Mouse (Mus musculus) MEL (cell line): ENCODE measurements at regions not wholly inside any gene's neighbourhood (a gene's known extent, or its start where the extent isn't known, plus 50 kb on each side); places are given as distances from the start of the nearest gene placed in this dataset.

Experiments used
- BHLHE40 ChIP-seq: IDR thresholded peaks from 2 replicates; pipeline ENCODE4 v1.6.1; 2012; ENCODE audit warnings: low read depth, mild to moderate bottlenecking, inconsistent platforms, low read length, improper control_type of control experiment, borderline replicate concordance
- CTCF ChIP-seq, 3 experiments: IDR thresholded peaks in 2 of 3; conservative IDR thresholded peaks in 1 of 3; 2 replicates each; pipeline ENCODE4 v1.5.1; 2011 to 2012; ENCODE audit warnings: low read length in 3 of 3, low read depth in 2 of 3, mild to moderate bottlenecking in 2 of 3, improper control_type of control experiment in 1 of 3, inconsistent platforms in 1 of 3, mixed read lengths in 1 of 3, moderate library complexity in 1 of 3; ENCODE audit not compliant: control insufficient read depth in 1 of 3, insufficient read depth in 1 of 3, poor library complexity in 1 of 3, severe bottlenecking in 1 of 3
- EP300 ChIP-seq, 2 experiments: IDR thresholded peaks; 2 replicates each; pipeline ENCODE4 v1.6.1; 2011; ENCODE audit warnings: improper control_type of control experiment in 2 of 2, low read length in 2 of 2, low read depth in 1 of 2, mild to moderate bottlenecking in 1 of 2
- GABPA ChIP-seq: IDR thresholded peaks from 2 replicates; pipeline ENCODE4 v1.6.1; 2012; ENCODE audit warnings: low read depth, mild to moderate bottlenecking, inconsistent platforms, low read length, improper control_type of control experiment, moderate library complexity
- GATA1 ChIP-seq: IDR thresholded peaks from 2 replicates; pipeline ENCODE4 v1.6.1; 2011; ENCODE audit warnings: low read depth, low read length, improper control_type of control experiment
- MYC ChIP-seq: IDR thresholded peaks from 2 replicates; pipeline ENCODE4 v1.6.1; 2011; ENCODE audit warnings: low read depth, mild to moderate bottlenecking, low read length, improper control_type of control experiment, moderate library complexity
- POLR2A ChIP-seq, 2 experiments: IDR thresholded peaks; 2 replicates each; pipeline ENCODE4 v1.6.1; 2011 to 2012; ENCODE audit warnings: low read length in 2 of 2, mild to moderate bottlenecking in 2 of 2, control low read depth in 1 of 2, improper control_type of control experiment in 1 of 2, low read depth in 1 of 2, moderate library complexity in 1 of 2; ENCODE audit not compliant: control insufficient read depth in 1 of 2, insufficient read depth in 1 of 2, poor library complexity in 1 of 2
- POLR2AphosphoS2 ChIP-seq: IDR thresholded peaks from 2 replicates; pipeline ENCODE4 v1.6.1; 2011; ENCODE audit warnings: low read length, improper control_type of control experiment
- POLR2AphosphoS5 ChIP-seq: IDR thresholded peaks from 2 replicates; pipeline ENCODE4 v1.6.1; 2012; ENCODE audit warnings: low read depth, borderline replicate concordance, mild to moderate bottlenecking, inconsistent platforms, low read length, moderate library complexity, mixed read lengths
- RCOR1 ChIP-seq: IDR thresholded peaks from 2 replicates; pipeline ENCODE4 v1.6.1; 2012; ENCODE audit warnings: low read depth, mild to moderate bottlenecking, inconsistent platforms, low read length, improper control_type of control experiment
- TAL1 ChIP-seq: IDR thresholded peaks from 2 replicates; pipeline ENCODE4 v1.6.1; 2012; ENCODE audit warnings: mild to moderate bottlenecking, inconsistent platforms, low read length, moderate library complexity, mixed read lengths
- TCF12 ChIP-seq: IDR thresholded peaks from 2 replicates; pipeline ENCODE4 v1.6.1; 2014; ENCODE audit warnings: low read depth, mild to moderate bottlenecking, inconsistent platforms, low read length, improper control_type of control experiment, moderate library complexity
- UBTF ChIP-seq: IDR thresholded peaks from 2 replicates; pipeline ENCODE4 v1.6.1; 2012; ENCODE audit warnings: low read depth, mild to moderate bottlenecking, inconsistent platforms, low read length, improper control_type of control experiment, moderate library complexity, borderline replicate concordance; ENCODE audit not compliant: insufficient read depth

DNA sequence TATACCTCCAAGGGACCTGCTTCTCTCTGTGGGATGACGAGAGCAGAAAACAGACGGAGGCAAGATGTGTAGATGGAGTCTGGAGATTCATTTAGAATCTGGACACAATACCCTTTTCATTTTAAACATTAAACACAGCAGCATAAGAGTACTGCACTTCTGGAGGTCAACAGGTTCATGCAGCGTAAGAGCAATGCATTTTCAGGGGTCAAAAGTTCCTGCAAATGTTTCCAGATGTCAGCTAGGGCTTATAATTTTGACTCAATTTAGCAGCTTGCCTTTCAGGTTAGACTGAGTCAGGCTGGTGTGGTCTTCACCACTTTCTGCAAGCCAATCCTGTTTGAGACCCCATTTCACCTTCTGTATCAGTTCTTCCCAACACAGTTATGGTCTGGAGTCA, 277.9 kb downstream of the Hace1 start:
- TF ChIP-seq CTCF (IDR thresholded peaks at IDR 0.05 in 2 of 3, conservative IDR thresholded peaks at IDR 0.05 in 1 of 3; ENCODE audit: control insufficient read depth in 1 of 3, insufficient read depth in 1 of 3, low read depth in 2 of 3, low read length in 3 of 3, poor library complexity in 1 of 3, severe bottlenecking in 1 of 3), result no peak
- TF ChIP-seq POLR2A (IDR thresholded peaks at IDR 0.05; ENCODE audit: control insufficient read depth in 1 of 2, insufficient read depth in 1 of 2, low read depth in 1 of 2, low read length in 2 of 2, poor library complexity in 1 of 2), result no peak
- no peak for TF ChIP-seq BHLHE40
- TF ChIP-seq GATA1, result no peak
- TF ChIP-seq EP300 (IDR thresholded peaks at IDR 0.05; ENCODE audit: low read depth in 1 of 2, low read length in 2 of 2), result no peak
- no peak for TF ChIP-seq TAL1
- TF ChIP-seq POLR2AphosphoS5, result no peak
- TF ChIP-seq RCOR1, result no peak
- TF ChIP-seq MYC, result no peak
- TF ChIP-seq POLR2AphosphoS2, result no peak
- TF ChIP-seq GABPA, result no peak
- no peak for TF ChIP-seq TCF12
- no peak for TF ChIP-seq UBTF
